Mouse (Mus musculus): ENCODE data around the gene Gm21497. TPM values are rescaled to one million over a fixed set of nuclear protein-coding genes. Genes with fewer than 3 reads are reported as not detected.
"Not testable (repeated sequence)": the region's sequence is repeated elsewhere in the genome, so short reads cannot be mapped to it uniquely, and the experiment has no call there.

The Gm21497 gene
- total RNA-seq (2014; rRNA removed), result not detected in 2 replicates
- polyA plus RNA-seq (2015; fragmentation: Nextera tagmentation; extraction: Ambion mirVana), result not detected in 2 replicates

DNA sequence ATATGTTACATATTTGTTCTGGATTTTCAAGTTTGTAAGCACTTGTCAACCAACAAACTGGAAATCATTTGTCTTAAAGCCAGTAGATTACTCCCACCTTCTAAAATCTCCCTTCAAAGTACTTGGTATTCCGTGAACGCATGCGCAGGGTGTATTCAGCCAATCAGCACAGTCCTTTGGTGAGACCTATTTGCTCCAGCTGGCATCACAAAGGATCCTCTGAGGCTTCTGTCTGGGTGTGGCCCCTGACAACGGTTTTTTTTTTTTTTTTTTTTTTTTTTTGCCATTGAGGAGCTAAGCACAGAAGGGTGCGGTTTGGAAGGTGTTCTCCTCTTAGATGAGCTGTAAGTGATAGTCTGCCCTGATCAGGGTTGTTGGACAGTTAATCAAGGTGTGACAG, at the start of gene Gm21497:
Gm21497 (plus strand) TSS at position 301 of the 400 bp plus-strand sequence.
- not testable (repeated sequence) for H3K27me3 ChIP-seq (ENCODE audit: insufficient read depth, low read length); ATAC-seq; H3K4me1 ChIP-seq (ENCODE audit: insufficient read depth, low read length); H3K4me3 ChIP-seq (ENCODE audit: low read length); H3K9me3 ChIP-seq (ENCODE audit: low read length); DNase-seq (ENCODE audit: low spot score); H3K4me2 ChIP-seq (ENCODE audit: low read depth, low read length); H3K27ac ChIP-seq; H3K9ac ChIP-seq (replicated peaks; ENCODE audit: low read length); H3K36me3 ChIP-seq (ENCODE audit: insufficient read depth, low read length)
- no CpG with 5 or more reads among the region's 5 CpGs for WGBS

All from hindbrain, postnatal 0 days (tissue).